Mouse (Mus musculus) bone marrow, adult 2 months (tissue): Measurements from ENCODE around the gene Cpne9.
A peak's percentile ranks its signal among the peaks of the same experiment; 100 is the strongest.

Experiments
- CTCF ChIP-seq: fragments of 200-500 bp; IDR thresholded peaks from 2 replicates; pipeline ENCODE4 v1.5.1; 2011; ENCODE audit warnings: low read length, control low read depth; ENCODE audit not compliant: control insufficient read depth, insufficient read depth
- POLR2A ChIP-seq: fragments of 200-500 bp; IDR thresholded peaks from 2 replicates; pipeline ENCODE4 v1.6.1; 2011; ENCODE audit warnings: low read depth, mild to moderate bottlenecking, control low read depth, low read length, borderline replicate concordance; ENCODE audit not compliant: control insufficient read depth

- no peak for TF ChIP-seq CTCF
- peak; percentile 29; the same call in 1 of the 2 replicates for TF ChIP-seq POLR2A
Measured at GRCm38 (mm10) chr6:113306986-113307349, 24.9 kb downstream of the Cpne9 start, which contains the start of gene Brpf1.
